Mouse (Mus musculus): ENCODE results near the gene Snx29.

GRCm38 (mm10) chr16:11396570-11396969 is 73.9 kb downstream of the Snx29 start:
- TF ChIP-seq CTCF (IDR thresholded peaks at IDR 0.05; ENCODE audit: borderline replicate concordance, control insufficient read depth, extremely low read depth, insufficient read depth, low read length, poor library complexity): no peak
- TF ChIP-seq POLR2A (IDR thresholded peaks at IDR 0.05; ENCODE audit: control insufficient read depth, extremely low read depth, insufficient read depth, low read length, poor library complexity): no peak
